Mouse (Mus musculus): ENCODE data around the gene Srp54b.
"Not testable (repeated sequence)": the region's sequence is repeated elsewhere in the genome, so short reads cannot be mapped to it uniquely, and the experiment has no call there.

- not testable (repeated sequence) for TF ChIP-seq KAT2A (conservative IDR thresholded peaks at IDR 0.05; ENCODE audit: low read depth, low read length); USF1 (IDR thresholded peaks at IDR 0.05; ENCODE audit: low read depth, low read length); CTCF (IDR thresholded peaks at IDR 0.05 in 2 of 3, conservative IDR thresholded peaks at IDR 0.05 in 1 of 3; ENCODE audit: control insufficient read depth in 1 of 3, insufficient read depth in 1 of 3, low read depth in 2 of 3, low read length in 3 of 3, poor library complexity in 1 of 3, severe bottlenecking in 1 of 3); MEF2A (IDR thresholded peaks at IDR 0.05; ENCODE audit: extremely low read depth, insufficient replicate concordance, low read depth, low read length, poor library complexity, severe bottlenecking); EP300 (IDR thresholded peaks at IDR 0.05; ENCODE audit: low read depth in 1 of 2, low read length in 2 of 2); MAZ (IDR thresholded peaks at IDR 0.05; ENCODE audit: low read depth, low read length); POLR2A (IDR thresholded peaks at IDR 0.05; ENCODE audit: control insufficient read depth in 1 of 2, insufficient read depth in 1 of 2, low read depth in 1 of 2, low read length in 2 of 2, poor library complexity in 1 of 2); NELFE (IDR thresholded peaks at IDR 0.05; ENCODE audit: low read depth, low read length); HCFC1 (IDR thresholded peaks at IDR 0.05; ENCODE audit: low read depth, low read length); TCF12 (IDR thresholded peaks at IDR 0.05; ENCODE audit: low read depth, low read length); POLR2AphosphoS2 (IDR thresholded peaks at IDR 0.05; ENCODE audit: low read length); MAX (IDR thresholded peaks at IDR 0.05; ENCODE audit: low read length); ELF1 (IDR thresholded peaks at IDR 0.05; ENCODE audit: low read depth, low read length)
Measured at GRCm38 (mm10) chr12:55229626-55230519, 75.0 kb downstream of the Srp54b start, which contains the start of gene Srp54c.

Measured in MEL (cell line).